Mouse (Mus musculus) liver, embryonic 14.5 days (tissue): ENCODE measurements around the gene Taf8.

Source experiments
- CTCF ChIP-seq: IDR thresholded peaks from 2 replicates; pipeline ENCODE4 v1.5.1; 2016; ENCODE audit warnings: antibody characterized with exemption, low read depth, control low read depth
- EP300 ChIP-seq: IDR thresholded peaks from 2 replicates; pipeline ENCODE4 v1.6.1; 2016; ENCODE audit warnings: antibody characterized with exemption, low read depth

DNA sequence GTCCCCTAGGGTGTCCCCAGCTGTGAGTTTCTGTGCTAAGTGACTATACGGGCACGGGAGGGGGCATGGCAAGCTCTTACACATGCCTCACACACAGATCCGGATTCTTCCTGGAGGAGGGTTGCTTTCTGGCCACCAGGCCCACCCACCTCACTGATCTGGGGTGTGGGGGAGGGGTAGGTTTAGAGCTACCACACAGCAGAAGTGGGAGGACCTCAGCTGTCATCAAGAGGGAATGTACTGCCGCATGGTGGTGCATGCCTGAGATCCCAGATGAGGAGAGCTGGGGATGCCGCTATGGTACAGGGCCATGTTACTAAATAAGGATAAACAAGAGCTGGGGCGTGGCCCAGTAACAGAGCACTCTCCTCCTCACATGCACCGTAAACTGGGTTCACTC is 51.9 kb downstream of the Taf8 start:
- TF ChIP-seq EP300 (no peak), CTCF (no peak)
